Mouse (Mus musculus) lung, postnatal 25 days (tissue): ENCODE data around the gene Mcu.

ENCODE experiments used
- DNase-seq: peaks from one replicate; pipeline ENCODE4 v3.0.0; 2022; ENCODE audit warnings: low spot score

Mcu gene

DNA sequence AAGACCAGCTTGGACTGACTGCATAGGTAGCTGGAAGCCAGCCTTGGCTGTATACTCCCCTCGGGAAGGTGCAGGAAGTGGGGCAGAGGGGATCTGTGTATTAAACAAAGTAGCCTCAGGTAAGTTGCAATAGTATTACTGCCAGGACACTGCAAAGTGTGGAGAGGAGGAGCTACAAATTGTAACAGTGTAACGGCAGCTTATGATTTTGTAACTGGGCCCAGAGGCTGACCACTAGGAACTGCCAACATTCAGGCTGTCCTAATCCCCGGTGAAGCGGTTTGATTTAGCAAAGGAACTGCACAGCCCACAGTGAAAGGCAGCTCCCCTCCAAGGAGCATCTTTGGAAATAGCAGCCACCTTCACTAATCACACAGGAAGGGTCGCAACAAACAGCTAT lies 3.2 kb downstream of the Mcu start:
- no peak for DNase-seq

DNA sequence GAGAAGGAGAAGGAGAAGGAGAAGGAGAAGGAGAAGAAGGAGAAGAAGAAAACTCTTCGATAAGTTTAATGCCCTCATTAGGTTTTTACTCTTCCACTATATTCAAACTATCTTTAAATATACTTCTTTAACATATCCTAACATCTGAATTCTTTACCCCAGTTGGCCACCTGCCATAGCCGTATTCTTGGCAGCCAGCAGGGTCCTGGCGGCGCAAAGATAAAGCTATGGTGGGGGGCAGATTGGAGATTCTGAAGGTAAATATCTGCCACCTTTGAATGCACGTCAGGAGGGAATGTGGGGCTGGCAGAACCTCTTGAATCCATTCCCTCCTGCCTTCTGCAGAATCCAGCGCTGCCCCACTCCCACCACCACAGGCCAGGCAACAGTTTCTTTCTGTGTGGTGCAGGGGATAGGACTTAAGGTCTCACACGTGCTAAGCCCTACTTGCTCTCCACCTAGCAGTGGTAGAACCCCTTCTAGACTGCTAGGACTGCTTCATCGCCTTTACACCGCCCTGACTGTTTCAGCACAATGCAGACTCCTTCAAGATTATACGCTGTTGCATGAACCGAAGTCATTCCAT lies 11.5 kb downstream of the Mcu start:
- no peak for DNase-seq

DNA sequence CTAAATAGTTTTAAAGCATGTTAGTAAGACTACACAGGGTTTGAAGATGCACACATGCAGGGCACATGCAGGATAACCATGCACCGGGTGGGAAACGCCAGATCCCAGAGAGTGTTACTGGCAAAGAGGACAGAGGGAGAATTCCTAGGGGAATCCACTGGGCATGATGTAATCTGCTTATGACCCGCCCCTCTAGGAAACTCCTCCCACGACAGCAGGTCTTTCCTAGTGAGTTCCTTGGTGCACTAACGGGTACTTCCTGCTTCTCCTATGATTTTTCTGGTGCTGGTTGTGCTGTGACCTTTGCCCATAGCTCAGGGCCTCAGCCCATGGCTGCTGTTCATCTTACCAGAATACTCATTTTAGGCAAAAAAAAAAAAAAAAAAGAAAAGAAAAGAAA lies 12.6 kb downstream of the Mcu start:
- peak; percentile 24 for DNase-seq

- no peak for DNase-seq
Observed at GRCm38 (mm10) chr10:59602891-59603290, 13.6 kb downstream of the Mcu start.

DNA sequence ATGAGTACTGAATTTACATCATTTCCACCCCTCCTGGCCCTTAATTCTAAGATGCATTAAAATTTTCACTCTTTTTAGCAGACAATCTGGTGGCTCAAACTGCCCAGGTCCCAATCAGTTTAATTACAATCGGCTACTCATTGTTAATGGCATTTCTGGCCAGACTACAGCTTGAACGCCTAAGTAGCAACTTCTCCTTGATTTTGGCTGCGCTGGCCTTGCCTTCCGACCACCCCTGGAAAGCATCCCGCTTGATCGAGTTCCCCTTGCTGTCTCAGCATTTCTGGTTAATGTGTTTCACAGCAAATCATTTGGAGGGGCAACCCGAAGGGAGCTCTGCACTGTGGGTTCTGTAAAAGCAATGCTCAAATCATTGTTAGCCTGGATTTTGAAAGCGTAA lies 14.4 kb downstream of the Mcu start:
- DNase-seq: no peak

DNA sequence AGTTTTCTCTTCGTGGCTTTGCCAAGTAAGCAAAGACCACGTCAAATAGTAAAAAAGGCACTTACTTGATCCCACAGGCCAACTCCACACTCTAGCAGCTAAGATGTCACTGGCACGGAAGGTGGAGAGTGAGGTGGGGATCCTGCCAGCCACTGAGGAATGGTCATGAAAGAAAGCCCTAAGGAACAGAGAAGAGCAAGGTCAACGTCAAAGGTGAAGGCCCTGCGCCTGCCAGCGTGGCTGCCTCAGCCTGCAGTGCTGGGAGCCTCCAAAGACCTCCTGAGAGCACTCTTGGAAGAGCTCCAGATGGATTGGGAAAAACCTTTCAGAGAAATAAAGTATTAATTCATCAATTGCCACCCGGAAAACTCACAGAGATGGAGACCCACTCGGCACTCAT lies 16.0 kb downstream of the Mcu start:
- no peak for DNase-seq

DNA sequence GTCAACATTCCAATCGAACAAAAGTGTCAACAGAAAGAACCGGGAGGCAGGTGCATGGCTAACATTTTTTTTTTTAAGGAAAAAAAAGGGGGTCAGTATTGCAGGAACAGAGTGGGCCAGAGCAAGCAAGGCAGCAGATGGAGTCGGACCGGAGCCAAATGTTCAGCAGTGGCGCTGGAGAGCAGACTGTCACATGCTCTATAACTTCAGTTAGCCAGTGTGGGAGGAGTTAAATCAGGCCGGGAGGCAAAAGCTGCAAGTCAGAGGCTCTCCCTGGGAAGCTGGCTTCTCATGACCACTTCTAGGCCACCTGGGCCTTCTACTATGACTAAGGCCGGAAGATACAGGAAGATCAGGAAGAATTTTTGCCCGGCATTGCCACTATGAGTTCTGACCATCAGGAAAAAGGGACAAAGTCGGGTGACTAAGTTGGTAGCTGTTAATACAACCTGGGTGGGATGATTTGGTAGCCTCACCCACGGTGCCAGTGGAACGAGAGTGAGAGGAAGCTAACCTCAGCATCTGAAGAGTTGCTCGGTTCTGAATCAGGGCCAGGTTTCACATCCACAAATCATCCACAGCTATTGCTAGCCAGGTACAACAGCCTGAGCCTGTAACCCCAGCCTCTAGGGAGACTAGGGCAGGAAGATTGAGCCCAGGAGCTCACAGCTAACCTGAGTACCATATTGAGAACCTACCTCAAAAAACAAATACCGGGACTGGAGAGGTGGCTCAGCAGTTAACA lies 22.5 kb downstream of the Mcu start:
- no peak for DNase-seq

- DNase-seq: no peak
Observed at GRCm38 (mm10) chr10:59590606-59591005, 25.9 kb downstream of the Mcu start.

DNA sequence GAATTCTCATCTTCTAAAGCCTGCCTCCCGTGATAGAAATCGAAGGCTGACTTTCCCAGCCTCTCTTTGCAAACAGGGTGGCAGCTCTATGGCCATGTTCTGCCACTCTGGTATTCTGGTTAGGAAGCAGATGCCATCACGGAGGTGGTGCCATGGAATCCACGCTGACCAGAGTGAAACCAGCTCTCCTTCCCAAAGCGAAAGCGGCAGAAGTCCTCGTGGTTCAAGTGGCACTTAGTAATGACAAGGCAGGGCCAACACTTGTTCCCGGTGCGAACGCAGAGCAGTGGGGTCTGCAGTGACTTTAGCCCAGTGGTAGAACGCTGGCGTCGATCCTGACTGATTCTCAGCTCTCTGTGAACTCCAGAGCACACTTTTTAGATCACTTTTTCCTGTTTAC lies 26.6 kb downstream of the Mcu start:
- peak; percentile 63 for DNase-seq

DNA sequence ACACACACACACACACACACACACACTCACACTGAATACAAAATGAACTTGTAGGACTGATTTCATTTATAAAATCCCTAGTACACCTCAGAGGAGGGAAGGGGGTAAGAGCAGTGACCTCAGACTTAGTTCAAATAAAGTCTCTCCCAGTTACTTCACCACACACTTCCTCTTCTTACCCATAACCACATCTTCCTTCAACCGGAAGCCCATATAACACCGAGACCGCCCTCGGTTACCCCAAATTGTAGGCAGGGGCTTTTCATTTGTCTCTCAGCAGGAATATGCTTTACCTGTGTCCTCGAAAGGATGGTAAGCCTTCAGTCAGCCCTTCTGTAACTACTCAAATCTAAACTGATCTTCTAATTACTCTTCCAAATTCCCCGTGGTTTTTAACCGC lies 27.1 kb downstream of the Mcu start:
- peak; percentile 23 for DNase-seq

- DNase-seq: no peak
Observed at GRCm38 (mm10) chr10:59588135-59588534, 28.4 kb downstream of the Mcu start.

DNA sequence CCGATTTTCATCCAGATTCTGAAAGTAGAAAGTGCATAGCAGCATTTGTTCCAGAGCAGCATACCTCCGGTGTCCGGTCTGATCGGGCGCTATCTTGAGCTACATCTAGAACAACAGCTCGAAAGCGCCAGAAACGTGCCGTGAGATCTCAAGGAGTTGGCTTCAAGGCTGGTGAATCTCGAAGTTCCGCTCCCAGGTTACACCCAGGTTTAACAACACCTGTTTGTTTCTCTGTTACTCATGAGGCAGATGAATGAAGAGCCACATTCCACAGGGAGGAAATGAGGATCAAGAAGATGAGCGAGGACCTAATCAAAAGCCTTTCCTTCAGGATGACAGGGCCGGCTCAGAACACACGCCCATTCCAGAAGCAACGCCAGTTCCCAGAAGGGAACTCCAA lies 29.7 kb downstream of the Mcu start:
- DNase-seq: no peak

DNA sequence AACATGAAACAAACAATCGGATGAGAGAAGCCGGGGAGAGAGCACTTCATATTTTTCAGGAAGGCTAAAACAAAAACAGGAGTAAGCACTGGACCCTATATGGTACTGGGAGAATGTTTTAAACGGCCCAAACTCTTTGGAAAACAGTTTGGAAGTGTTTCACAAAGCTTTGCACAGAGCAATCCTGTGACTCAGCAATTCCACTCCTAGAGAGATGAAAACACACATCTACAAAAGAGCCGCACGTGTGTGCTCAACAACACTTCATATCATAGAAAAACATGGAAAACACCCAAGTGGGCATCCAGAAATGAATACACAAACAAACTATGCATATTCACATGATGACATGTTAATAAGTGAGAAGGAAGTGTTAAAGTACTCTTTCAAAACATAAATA lies 30.9 kb downstream of the Mcu start:
- peak; percentile 16 for DNase-seq

DNA sequence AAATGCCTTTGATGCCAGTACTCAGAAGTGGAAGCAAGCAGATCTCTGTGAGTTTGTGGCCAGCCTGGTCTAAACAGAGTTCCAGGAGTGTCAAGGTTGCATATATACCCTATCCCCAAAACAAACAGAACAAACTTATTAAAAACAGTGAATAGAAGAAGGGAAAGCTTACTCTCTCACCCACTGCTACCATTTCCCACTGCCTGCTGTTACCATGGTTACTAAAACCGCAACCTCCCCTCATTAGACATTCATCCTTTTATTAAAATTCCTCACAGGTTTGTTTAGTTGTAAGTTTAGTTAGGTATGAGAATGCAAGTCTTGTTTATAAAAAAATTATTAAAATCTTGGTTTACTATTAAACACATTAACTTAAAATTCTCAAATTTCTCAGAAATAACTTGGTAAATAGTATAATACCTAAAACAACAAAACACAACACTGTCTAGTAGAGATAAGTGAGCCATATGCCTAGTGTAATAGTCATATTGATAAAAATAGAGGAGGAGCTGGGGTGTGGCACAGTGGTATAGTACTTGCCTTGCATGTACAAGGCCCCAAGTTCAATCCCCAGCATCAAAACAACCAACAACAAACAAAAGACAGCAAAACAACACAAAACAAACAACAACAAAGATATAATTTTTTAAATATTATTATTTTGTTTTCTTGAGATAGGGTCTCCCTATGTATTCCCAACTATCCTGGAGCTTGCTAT lies 34.5 kb downstream of the Mcu start:
- no peak for DNase-seq

GRCm38 (mm10) chr10:59580593-59581149 lies 35.8 kb downstream of the Mcu start:
- DNase-seq: no peak

DNA sequence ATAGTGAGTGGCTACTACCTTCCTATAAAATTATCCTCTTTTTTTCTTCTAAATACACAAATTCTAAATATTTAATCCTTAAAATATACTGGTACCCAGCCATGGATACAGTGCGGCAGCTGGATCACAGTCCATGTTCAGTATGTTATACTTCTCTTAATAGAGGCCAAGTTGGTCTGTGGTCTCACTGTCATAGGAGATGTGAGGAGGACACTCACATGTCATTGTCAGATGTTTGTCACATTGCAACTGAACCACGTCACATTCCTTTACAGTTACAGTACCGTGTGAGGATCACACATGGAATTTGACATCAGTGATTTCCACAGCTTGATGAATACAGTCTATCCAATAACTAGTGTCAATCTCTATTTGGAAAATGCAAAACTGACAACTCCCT lies 36.8 kb downstream of the Mcu start:
- DNase-seq: no peak

GRCm38 (mm10) chr10:59577871-59578801 lies 38.4 kb downstream of the Mcu start:
- DNase-seq: peak; percentile 62

GRCm38 (mm10) chr10:59576305-59576704 lies 40.2 kb downstream of the Mcu start:
- no peak for DNase-seq

- DNase-seq: no peak
Observed at GRCm38 (mm10) chr10:59571964-59572363, 44.5 kb downstream of the Mcu start.

DNA sequence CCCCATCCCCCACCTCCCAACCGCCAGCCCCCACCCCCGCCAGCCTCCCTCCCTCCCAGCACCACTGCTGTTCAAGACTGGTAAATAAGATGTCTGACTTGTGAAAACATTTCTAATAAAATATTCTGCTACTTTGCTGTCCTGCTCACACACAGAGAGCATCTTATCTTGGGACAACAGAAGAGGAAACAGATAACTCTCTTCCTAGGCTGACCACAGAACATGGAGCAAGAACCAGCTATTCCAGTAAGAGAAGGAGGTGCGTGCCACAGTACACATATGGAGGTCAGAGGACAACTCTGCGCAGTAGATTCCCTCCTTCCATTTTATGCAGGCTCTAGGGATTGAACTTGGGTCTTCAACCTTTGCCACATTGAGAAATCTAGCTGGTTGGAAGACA lies 45.2 kb downstream of the Mcu start:
- no peak for DNase-seq

DNA sequence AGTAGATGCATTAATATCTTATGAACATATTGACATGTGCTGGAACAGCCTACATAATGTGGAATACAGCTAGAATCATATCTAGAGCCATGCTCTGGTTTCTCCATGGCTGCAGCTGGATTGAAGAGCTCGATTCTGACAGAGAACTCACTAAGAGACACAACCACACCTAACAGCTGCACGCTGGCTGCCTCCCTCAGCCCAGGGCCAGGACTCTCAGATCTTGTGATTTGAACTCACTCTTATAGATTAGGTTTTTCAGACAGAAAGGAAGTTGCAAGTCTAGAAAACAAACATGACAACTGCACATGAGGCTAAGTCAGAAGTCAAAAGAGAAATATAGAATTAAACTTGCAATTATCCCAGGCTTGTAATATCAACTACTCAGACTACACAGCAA lies 45.7 kb downstream of the Mcu start:
- DNase-seq: no peak

DNA sequence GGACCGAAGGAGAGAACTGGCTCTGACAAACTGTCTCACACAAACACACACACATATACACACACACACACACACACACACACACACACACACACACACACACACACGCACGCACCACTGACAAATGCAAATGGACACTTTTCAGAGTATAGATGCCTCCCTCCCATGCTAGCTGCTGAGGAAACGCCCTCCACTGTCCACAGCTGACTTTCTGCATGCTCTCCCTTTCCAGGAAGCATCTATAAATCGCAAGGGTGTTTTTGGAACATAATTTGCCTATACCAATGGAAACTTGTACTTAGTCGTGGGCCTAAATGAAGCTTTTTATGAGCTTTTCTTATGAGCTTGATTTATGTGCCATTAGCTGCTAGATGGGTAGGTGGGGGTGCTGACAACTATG lies 46.1 kb downstream of the Mcu start:
- DNase-seq: no peak
